Mouse (Mus musculus) adrenal gland, postnatal 25 days (tissue): ENCODE results near the gene Xaf1. TPM values are rescaled to one million over a fixed set of nuclear protein-coding genes. Genes with fewer than 3 reads are reported as not detected.

Source experiments
- DNase-seq: peaks from one replicate; pipeline ENCODE4 v3.0.0; 2021; ENCODE audit warnings: mixed read lengths
- long read RNA-seq: library from polyadenylated mRNA; stranded (forward); transcript quantifications from one replicate; pipeline ENCODE4 v2.0.0, GENCODE M21; 2021
- total RNA-seq: library from RNA; stranded (reverse); gene quantifications from 2 replicates; pipeline ENCODE4 v1.2.3, GENCODE M21; 2021

Gene Xaf1
- total RNA-seq: 23.7 and 28.4 TPM in 2 replicates
- long read RNA-seq, partial matches to known transcripts: 1 of 5 reads
- long read RNA-seq, other reads (novel, unspliced or antisense): 2 of 5 reads

DNA sequence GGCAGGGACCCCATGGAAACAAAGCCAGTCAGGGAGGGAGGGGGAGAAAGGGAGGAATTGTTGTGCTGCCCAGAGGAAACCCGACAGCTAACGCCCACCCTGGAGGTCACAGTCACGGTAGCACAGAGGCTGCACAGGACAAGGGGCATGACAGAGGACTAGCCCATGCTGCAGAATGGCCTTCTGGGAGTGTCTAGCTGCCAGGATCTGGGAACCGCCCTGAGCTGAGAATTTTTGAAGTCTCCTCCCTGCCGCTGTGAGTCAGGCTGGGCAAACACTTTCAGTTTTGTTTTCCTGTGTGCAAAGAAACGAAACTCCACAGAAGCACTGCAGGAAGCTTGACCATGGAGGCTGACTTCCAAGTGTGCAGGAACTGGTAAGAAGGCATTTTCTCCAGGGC is at the start of gene Xaf1:
TSS of gene Xaf1 (plus strand) at position 296 of the 400 bp plus-strand sequence.
- peak; percentile 55 for DNase-seq

GRCm38 (mm10) chr11:72255629-72256028 is 45.8 kb upstream of the Xaf1 start:
- no peak for DNase-seq

DNA sequence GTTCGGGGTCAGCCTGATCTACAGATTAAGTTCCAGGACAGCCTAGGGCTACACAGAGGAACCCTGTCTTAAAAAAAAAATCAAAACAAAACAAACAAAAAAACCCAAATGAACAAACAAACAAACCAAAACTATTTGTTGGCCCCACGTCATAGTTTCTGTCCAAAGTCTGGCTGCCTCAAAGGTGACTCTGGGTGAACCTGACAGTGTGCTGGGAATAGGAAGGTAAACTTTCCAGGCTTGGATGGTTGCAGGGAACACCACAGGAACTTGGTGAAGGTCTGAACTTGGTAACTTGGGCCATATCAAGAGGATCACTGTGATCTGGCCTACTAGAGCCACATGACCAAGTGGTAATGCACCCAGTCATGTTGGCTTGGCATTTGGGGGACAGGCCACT is 45.0 kb upstream of the Xaf1 start:
- DNase-seq: no peak

GRCm38 (mm10) chr11:72265483-72265882 is 35.9 kb upstream of the Xaf1 start:
- DNase-seq: peak; percentile 38

DNA sequence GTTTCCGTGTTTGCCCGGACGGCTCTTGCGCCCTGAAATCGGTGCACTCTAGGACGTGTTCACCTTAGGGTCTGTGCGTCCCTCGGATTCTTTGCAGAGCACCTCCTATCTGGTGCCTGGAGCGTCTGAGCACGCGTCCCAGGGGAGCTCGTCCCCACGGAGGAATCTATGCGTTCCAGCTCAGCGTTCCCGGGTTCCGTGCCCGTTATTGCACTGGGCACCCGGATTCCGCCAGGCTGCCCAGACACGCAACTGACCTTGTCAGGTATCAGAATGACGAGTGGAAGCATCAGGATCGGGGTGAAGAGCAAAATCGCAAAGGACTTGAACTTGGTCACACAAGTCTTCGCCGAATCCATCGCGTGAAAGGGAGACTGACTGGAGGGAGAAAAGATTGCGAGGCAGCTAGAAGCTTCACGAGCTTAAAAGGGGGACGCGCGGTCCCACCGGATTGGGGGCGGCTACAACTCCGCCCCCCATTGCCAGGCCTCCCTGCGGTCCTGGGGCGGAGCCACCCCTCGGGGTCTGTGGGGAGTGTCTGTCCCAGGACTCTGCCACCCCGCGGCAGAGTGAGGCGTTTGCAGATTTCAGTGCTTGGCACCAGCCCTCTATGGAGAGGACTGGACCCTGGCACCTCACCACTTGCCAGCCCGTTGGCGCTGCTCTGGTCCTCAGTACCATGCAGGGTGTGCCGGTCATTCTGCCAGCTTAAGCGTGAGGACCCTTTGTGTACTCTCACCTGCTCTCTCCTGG is 35.0 kb upstream of the Xaf1 start:
- DNase-seq: peak; percentile 52

DNA sequence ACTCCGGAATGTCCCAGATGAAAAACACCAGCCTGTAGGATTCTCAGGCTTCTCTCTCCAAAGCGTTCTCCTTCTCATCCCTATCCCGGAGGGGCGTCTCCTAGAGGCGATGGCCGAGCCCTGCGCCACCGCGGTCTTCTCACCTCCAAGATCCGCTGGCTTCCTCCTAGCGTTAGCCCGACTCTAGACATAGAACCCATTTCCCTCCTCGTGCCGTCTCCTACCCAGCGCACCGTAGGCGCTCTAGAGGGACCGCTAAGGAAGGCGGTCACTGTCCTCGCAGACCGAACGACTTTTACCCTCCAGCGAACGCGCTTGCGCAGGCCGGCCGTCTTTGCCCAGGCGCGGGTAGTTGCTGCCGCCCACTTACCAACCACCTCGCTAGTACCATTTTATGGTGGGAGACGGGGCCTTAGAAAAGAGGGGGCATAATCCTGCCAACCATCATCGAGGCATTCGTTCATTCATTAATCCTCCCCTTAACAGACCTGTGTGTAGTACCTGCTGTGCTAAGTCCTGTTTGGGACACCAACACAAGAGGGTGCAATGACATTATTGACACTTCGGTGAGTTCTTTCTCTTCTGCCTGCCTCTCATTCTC is 34.4 kb upstream of the Xaf1 start, which contains the start of gene Slc13a5:
TSS of gene Slc13a5 (minus strand) at position 263 of the 601 bp plus-strand sequence.
- peak; percentile 8 for DNase-seq

GRCm38 (mm10) chr11:72271761-72272160 is 29.7 kb upstream of the Xaf1 start:
- no peak for DNase-seq

DNA sequence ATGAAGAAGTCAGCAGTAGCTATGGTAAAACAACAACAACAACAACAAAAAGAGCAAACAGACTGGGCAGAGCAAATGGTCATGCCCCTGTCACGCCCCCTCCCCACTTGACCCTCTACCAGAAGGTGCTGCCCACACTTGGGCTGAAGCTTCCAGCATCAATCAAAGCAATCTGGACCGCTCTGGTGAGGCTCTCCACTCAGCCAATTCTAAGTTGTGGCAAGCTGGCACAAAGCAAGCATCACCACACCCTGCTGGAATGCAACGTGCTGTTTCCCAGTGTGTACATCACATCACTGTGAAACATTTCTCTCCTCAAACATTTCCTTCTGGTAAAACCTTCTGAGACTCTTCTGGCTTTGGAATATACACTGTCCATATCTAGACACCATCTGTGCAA is 28.1 kb upstream of the Xaf1 start:
- DNase-seq: no peak

GRCm38 (mm10) chr11:72281143-72281851 is 20.1 kb upstream of the Xaf1 start:
- DNase-seq: no peak

DNA sequence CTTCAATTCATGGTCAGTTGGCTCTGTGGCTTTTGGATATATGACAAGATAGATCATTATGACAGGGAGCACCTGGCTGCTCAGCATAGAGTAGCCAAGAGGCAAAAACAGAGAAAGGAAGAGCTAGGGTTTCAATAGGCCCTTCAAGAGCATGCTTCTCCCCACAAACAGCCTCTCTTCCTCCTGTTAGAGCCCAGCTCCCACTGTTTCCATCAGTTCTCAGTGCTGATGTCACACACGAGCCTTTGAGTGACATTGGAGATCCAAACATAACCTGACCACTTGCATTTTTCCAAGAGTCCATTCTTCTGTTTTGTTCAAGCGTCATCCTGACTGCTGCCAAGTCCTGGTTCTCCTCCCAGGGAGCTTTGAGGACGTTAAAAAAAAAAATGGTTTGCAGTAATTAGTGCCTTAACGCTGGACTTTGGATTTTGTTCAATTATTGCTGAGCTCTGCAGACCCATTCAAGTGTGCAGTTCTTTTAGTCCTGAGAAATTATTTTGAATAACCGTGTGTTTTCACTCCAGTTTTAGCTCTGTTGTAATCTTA is 19.5 kb upstream of the Xaf1 start:
- DNase-seq: no peak

DNA sequence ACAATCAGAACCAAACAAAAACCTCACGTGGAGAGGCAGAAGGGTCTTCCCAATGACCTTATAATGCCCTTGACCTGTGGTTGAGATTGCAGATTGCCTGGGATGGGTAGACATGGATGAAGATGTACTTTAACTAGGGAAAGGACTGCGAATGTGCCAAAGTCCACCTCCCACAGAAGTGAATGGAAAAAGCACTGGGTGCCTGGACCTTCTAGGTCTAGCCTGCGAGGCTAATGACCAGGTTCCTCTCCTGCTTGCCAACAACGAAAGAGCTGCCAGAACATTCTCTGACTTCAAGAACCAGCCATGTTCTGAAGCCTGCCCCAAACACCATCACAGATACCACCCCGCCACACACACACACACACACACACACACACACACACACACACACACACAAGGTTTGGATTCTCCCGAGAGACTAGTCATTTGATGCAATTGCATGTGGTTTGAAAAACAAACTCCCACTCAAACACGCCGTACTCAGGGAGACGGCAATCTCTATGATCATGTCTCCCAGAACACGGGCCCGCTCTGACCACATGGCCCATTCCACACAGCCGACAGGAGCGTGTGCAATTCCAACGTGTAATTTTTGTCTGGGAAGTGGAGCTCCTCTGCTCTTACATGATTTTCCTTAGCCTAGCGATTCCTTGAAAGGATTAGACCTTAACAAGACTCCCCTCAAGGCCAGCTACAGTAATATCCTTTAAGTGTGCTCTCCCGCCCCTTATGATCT is 17.8 kb upstream of the Xaf1 start:
- no peak for DNase-seq

DNA sequence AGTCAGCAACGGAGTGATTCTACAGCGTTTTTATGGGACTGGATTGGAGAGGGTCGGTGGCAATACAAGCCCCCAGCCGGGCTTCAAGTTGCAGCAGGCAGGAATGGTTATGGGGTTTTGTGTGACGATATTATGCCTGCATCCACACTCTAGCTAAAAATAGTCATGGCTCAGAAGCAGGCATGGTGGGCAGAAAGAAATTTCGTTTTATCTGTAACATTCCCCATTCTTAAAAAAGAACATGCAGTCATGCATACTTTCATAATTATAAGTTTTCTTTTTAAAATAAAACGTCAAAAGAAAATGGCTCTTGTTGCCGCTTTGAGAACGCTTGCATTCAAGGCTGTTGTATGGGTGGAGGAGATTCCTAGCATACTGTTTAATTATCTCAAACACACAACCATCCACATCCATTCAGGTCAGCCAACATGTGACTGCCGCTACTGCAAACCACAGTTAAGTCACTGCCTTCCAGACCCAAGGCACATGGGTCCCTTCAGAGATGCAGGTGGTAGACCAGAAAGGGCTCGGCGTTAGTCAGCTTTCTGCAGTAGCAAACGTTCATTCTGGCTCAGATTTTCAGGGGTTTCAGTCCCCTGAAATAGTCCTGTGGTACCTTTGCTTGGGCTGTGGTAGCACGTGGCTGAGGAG is 16.8 kb upstream of the Xaf1 start:
- DNase-seq: no peak

DNA sequence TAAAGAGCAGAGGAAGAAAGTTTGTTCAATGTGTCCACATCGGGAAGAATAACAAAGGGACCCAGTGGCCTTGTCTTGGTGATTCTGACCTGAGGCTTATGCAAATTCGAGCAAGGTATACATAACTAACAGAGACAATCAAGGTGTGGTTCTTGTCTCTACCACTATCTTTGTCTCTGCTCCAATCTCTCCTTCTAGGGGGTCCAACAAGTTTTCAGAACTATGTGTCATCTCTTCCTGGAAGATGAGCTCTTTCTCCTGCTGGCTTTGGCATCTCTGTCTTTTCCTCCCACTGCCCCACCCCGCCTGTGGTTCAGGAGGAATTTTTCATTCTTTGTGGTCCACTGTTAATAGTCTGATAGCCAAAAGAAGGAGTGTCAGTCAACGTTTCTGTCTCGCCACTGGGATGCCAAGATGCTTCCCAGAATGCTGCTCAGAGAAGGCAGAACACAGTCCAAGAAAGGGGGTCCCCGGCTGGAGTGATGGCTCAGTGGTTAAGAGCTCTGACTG is 15.4 kb upstream of the Xaf1 start:
- no peak for DNase-seq

DNA sequence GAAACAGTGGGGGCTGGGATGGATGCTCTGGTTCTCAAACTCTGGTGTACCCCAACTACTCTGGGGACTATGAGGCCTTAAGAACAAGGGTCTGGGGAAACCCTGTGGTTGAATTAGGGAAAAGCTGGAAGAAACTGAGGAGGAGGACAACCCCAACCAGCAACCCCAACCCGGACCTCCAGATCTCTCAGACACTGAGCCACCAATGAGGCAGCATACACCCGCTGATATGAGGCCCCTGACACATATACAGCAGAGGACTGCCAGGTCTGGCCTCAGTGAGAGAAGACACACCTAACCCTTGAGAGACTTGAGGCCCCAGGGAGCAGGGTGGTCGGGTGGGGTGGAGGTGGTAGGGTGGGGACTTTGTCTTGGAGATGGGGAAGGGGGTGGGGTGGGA is 14.8 kb upstream of the Xaf1 start:
- DNase-seq: no peak

GRCm38 (mm10) chr11:72287126-72287525 is 14.3 kb upstream of the Xaf1 start:
- no peak for DNase-seq

DNA sequence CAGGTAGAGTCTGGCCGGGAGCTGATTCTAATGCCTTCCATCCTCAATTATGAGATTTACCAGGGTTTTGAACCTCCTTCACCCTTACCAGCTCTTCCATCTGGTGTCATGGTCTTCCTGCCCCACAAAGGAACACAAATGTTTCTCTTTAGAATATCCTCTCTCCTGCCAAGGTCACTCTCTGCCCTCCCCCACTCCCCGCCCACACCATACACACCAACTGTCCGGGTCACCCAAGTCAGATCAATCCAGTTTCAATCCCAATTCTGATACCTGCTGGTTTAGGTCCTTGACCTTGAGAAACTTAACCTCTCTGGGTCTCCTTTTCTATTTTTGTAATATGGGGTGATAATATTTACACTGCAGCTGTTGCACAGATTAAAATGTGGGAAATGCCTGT is 13.9 kb upstream of the Xaf1 start:
- DNase-seq: no peak

DNA sequence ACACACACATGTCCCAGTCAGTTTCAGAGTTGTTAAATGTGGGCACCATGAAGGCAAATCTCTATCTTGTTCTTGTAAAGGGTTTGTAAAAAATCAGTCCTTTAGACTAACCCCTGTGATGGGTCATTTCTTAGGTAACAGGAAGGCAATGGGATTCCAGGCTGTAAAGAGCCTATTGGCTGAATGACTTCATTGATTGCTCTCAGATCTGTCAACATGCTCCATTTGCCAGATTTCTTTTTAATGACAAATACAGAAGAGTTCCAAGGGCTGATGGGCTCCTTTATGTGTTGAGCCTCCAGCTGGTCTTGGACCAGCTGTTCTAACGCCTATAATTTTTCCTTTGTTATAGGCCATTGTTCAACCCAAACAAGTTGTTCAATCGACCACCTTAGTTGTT is 8.3 kb upstream of the Xaf1 start:
- DNase-seq: no peak

DNA sequence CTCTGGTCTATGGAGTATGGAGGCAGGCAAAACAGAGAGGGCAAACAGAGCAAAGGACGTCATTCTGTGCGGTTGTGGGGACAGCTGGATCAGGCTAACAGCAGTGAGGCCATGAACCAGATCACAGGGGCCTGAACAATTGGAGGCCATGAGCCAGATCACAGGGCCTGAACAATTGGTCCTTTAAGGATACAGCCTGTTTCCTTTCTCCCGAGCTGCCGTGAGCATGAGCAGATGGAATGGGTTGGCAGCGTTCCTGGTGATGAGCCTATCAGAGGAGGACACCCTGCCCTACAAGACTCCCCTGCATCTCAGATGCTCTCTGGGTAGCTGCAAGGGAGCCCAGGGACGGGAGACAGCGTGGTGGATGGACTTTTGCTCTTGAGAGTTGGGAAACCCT is 801 bp downstream of the Xaf1 start:
- DNase-seq: peak; percentile 62

DNA sequence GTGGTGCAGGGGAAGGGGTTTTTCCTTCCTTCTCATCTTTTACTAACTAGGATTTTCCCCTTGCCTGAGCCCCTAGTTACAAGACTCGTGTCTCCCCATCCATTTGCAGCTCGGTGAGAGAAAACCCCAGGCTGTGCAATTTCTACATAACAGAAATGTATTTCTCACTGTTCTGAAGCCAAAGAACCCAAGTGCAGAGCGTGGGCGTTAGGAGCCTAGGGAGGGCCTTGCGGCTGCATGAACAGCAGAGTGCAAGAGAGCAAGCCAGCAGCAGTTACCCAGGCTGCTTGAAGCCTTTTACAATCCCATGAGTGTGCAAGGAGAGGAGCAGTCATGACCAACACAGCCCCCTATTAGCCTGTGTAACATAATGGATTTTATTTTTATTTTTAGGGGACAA is 6.0 kb downstream of the Xaf1 start:
- no peak for DNase-seq

DNA sequence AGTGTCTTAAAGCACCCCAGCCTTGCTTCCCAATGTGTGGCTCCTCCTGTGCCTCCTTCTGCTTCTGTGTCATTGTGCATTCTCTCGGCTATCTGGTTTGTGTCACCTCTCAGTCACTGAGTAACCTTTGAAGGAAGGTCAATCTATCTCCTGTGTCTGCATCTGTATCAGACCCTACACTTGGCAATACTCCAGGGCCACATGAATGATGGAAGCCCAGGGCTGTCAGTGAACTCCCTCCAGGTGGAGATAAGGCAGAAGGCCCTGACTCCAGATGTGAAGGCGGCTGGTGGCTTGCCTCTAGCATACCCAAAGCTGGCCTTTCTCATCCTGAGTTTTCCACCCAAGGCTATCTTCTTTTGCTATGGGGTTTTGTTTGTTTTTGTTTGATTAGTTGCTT is 7.6 kb downstream of the Xaf1 start:
- no peak for DNase-seq

DNA sequence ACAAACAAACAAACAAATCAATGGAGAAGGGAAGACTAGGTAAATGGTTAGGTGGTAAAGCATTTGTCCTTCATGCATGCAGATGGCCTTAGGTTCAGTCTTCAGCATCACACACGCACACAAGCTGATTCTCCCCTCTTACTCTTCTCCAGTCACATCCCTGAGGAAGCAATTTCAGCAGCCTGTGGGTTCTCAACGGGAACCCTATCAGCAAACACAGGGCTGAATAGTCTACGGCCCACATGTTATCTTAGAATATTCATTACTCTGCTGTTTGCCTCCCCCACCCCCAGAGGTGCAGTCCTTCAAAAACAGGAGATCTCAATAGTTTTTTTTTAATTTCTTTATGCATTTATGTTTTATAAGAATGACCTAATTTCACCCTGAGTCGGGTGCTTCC is 9.1 kb downstream of the Xaf1 start:
- DNase-seq: no peak
